Mouse (Mus musculus) liver, embryonic 16.5 days (tissue): Measurements from ENCODE around the gene Rftn1. TPM values are rescaled to one million over a fixed set of nuclear protein-coding genes. Genes with fewer than 3 reads are reported as not detected.
"Not testable (repeated sequence)": the region's sequence is repeated elsewhere in the genome, so short reads cannot be mapped to it uniquely, and the experiment has no call there.

ENCODE experiments used
- ATAC-seq: fragments of 200-750 bp; cut with Nextera tagmentation; 2 replicates; pipeline ENCODE4 v1.8.0; 2017; ENCODE audit warnings: low read depth, mild to moderate bottlenecking, moderate number of reproducible peaks, moderate library complexity
- H3K27ac ChIP-seq: fragments of 300-500 bp; sonication (generic); 2 replicates; pipeline ENCODE4 v1.5.1; 2014; ENCODE audit warnings: mild to moderate bottlenecking, low read length
- H3K27me3 ChIP-seq: fragments of 300-500 bp; sonication (generic); 2 replicates; pipeline ENCODE4 v1.6.1; 2014; ENCODE audit warnings: low read depth, low read length, mixed read lengths; ENCODE audit not compliant: control insufficient read depth, insufficient read depth
- H3K36me3 ChIP-seq: fragments of 300-500 bp; sonication (generic); 2 replicates; pipeline ENCODE4 v1.6.1; 2014; ENCODE audit warnings: mild to moderate bottlenecking; ENCODE audit not compliant: control insufficient read depth, insufficient read depth
- H3K4me1 ChIP-seq: fragments of 300-500 bp; sonication (generic); 2 replicates; pipeline ENCODE4 v1.6.1; 2014; ENCODE audit warnings: low read depth, low read length, mixed read lengths; ENCODE audit not compliant: control insufficient read depth
- H3K4me2 ChIP-seq: fragments of 300-500 bp; sonication (generic); 2 replicates; pipeline ENCODE4 v1.6.1; 2014; ENCODE audit warnings: low read depth, low read length, mixed read lengths
- H3K4me3 ChIP-seq: fragments of 300-500 bp; sonication (generic); 2 replicates; pipeline ENCODE4 v1.5.1; 2014; ENCODE audit warnings: low read depth, mild to moderate bottlenecking, low read length
- H3K9ac ChIP-seq: fragments of 300-500 bp; sonication (generic); 2 replicates; pipeline ENCODE4 v1.6.1; 2014; ENCODE audit warnings: low read depth, low read length
- H3K9me3 ChIP-seq: fragments of 300-500 bp; sonication (generic); replicated peaks from 2 replicates; pipeline ENCODE4 v1.6.1; 2016; ENCODE audit warnings: low read length; ENCODE audit not compliant: control insufficient read depth
- WGBS: fragments of 180-500 bp; shearing (Covaris S2); extraction: QIAGEN DNeasy Blood & Tissue Kit; methylation state at CpG from one replicate; pipeline ENCODE4 v1.1.7; 2014; ENCODE audit not compliant: insufficient replicate concordance; 5-methylcytosine and 5-hydroxymethylcytosine counted together
- polyA plus RNA-seq: library from polyadenylated mRNA; unstranded; fragments of >200 nt; fragmentation: Nextera tagmentation; extraction: Ambion mirVana; gene quantifications from 2 replicates; pipeline ENCODE4 v1.2.1, GENCODE M21; 2015

The Rftn1 gene
- polyA plus RNA-seq, 1 experiment from 2014 or later, result 4.0 TPM

DNA sequence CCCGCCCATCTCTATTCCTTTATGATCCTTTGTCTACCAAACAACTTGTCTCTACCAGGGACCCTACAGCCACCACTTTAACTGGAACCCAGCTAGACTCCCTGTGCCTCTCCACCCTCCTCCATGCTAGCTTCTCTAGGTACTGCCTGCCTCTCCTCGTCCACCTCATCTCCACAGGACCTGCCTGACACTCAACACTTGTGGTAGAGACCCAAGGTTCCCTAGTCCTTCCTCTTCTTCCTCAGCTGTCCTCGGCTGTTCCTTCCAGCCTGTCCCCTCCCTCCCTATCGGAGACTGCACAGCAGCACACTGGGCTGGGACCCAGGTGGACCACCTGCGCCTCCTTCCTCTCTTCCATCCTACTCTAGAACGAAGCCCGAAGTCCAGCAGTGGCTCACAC, 73.0 kb downstream of the Rftn1 start:
- WGBS, result 77% methylated on average over 7 of the region's 7 CpGs
- Histone ChIP-seq H3K9me3 (no peaks in the 10 kb centered on the region), H3K4me3 (no peak overlapping the region), H3K4me2 (no peak overlapping the region), H3K9ac (no peak overlapping the region), H3K27ac (no peak overlapping the region), H3K4me1 (no peaks in the 10 kb centered on the region; the same call in 1 of the 2 replicates), H3K36me3 (no peaks in the 10 kb centered on the region), H3K27me3 (no peaks in the 10 kb centered on the region)
- no peak for ATAC-seq

DNA sequence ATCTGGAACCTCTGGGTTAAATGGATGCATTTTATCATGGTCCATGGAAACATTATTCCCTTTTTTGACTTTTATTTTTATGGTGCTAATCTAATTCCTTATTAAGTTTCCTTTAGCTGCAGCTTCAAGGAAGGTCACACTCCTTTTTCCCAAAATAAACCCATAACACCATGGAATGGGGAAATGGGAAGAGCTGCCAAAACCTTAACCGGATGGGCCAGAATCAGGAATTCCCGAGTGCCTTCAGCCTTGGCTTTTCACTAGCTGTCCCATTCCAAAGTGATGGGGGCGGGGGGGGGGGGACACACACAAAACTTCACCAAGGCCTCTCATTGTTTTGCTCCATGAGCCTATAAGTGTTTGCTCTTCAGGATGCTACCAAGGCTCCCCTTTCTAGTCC, 73.5 kb downstream of the Rftn1 start:
- Histone ChIP-seq H3K27me3 (no peaks in the 10 kb centered on the region), H3K36me3 (no peaks in the 10 kb centered on the region), H3K4me1 (no peaks in the 10 kb centered on the region; the same call in 1 of the 2 replicates), H3K27ac (no peak overlapping the region), H3K9me3 (no peaks in the 10 kb centered on the region), H3K9ac (no peak overlapping the region), H3K4me2 (no peak overlapping the region), H3K4me3 (no peak overlapping the region)
- 56% methylated on average over 3 of the region's 3 CpGs for WGBS
- no peak for ATAC-seq

DNA sequence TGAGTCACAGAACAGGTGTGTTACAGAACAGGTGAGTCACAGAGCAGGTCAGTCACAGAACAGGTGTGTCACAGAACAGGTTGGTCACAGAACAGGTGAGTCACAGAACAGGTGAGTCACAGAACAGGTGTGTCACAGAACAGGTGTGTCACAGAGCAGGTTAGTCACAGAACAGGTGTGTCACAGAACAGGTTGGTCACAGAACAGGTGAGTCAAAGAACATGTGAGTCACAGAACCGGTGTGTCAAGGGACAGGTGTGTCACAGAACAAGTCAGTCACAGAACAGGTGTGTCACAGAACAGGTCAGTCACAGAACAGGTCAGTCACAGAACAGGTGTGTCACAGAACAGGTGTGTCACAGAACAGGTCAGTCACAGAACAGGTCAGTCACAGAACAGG, 74.1 kb downstream of the Rftn1 start:
- not testable (repeated sequence) for H3K36me3 ChIP-seq, H3K27ac ChIP-seq, H3K9me3 ChIP-seq, H3K9ac ChIP-seq, H3K4me3 ChIP-seq, H3K4me1 ChIP-seq, ATAC-seq, H3K27me3 ChIP-seq, H3K4me2 ChIP-seq
- 90% methylated on average over 1 of the region's 1 CpGs for WGBS

DNA sequence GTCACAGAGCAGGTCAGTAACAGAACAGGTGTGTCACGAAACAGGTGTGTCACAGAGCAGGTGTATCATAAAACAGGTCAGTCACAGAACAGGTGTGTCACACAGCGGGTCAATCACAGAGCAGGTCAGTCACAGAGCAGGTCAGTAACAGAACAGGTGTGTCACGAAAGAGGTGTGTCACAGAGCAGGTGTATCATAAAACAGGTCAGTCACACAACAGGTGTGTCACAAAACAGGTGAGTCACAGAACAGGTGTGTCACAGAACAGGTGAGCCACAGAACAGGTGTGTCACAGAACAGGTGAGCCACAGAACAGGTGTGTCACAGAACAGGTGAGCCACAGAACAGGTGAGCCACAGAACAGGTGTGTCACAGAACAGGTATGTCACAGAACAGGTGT, 74.8 kb downstream of the Rftn1 start:
- not testable (repeated sequence) for H3K4me3 ChIP-seq, H3K36me3 ChIP-seq, H3K9ac ChIP-seq, H3K9me3 ChIP-seq, H3K4me1 ChIP-seq, H3K4me2 ChIP-seq, ATAC-seq, H3K27ac ChIP-seq, H3K27me3 ChIP-seq
- WGBS, result 79% methylated on average over 3 of the region's 3 CpGs

DNA sequence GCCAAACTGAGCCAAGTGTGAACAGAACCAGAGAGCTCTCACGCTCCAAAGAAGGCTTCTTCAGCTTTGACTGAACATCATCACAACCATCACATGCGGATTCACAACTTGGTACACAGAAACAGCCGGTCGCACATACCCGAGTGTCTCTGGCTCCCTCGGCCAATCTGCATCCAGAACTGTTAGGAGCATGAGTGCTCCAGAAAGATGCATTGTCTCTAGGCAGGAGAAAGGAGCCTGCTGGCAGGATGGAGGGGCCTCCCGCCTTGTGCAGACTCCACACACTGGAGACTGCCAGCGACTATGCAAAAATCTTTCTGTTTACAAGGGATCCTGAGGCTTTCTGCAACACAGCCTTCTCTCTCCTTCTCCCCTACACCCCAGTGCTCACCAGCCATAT, 75.8 kb downstream of the Rftn1 start:
- Histone ChIP-seq H3K9ac (no peak overlapping the region), H3K4me2 (no peak overlapping the region), H3K9me3 (no peaks in the 10 kb centered on the region), H3K4me1 (no peaks in the 10 kb centered on the region), H3K36me3 (no peaks in the 10 kb centered on the region), H3K27me3 (no peaks in the 10 kb centered on the region), H3K4me3 (no peak overlapping the region), H3K27ac (no peak overlapping the region)
- no peak for ATAC-seq
- WGBS, result 79% methylated on average over 8 of the region's 8 CpGs

DNA sequence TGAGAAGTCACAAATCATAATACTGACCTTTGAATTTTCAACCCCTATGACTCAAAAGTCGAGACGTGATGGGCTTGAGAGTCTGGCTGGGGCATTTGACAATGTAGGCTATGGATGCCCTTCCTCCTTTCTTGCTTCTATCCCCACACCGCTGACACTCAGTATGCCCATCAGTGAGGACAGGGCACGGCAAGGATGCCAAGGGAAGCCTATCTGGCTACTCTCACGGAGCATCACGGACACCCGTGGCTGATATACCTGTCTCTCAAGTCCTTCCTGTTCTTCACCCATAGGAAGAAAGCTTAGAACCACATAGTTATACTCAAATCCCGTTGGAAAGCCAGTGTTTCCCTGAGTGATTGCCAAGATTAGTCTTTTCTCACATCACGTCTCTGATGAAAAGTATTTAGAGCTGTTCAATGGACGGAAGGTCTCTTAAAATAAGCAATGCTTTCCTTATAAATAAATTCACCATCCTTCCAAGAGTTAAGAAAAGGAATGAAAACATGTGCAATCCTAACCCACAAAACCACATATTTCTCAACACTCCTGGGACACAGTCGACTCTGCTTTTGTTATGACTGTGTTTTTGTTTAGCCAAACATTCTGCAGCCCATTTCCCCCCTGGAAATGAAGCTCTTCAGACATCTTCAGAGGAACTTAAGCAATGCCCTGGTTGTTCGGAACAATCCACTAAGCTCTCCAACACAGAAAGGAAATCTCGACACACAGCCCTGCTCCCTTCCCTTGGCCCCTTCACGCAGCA, 79.6 kb downstream of the Rftn1 start:
- 65% methylated on average over 14 of the region's 14 CpGs for WGBS
- no peak overlapping the region for H3K9ac ChIP-seq
- ATAC-seq, result no peak

DNA sequence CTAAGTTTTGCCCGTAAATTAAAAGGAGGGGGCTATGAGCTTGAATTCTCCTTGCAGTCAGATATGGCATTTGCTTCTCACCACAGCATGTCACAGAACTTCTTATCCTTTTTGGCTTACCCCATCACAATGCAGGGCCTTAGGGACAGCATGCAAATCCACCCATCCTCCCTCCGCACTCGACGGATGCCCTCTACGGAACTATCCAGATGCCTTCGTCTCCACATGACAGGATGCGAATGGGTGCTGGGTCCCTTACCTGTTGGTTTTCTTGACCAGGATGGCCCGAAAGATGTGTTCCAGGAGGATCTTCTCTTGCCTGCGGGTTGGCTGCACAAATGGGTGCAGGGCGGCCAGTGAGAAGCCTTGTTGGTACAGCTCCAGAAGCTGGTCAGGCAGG, 83.7 kb downstream of the Rftn1 start:
- Histone ChIP-seq H3K9me3 (no peaks in the 10 kb centered on the region), H3K27me3 (no peaks in the 10 kb centered on the region), H3K27ac (no peak overlapping the region), H3K4me2 (no peak overlapping the region), H3K4me3 (no peak overlapping the region), H3K4me1 (no peaks in the 10 kb centered on the region), H3K9ac (no peak overlapping the region), H3K36me3 (no peaks in the 10 kb centered on the region)
- WGBS, result 82% methylated on average over 10 of the region's 10 CpGs
- no peak for ATAC-seq

More for the DNA sequence above, 79.6 kb downstream of the Rftn1 start:
- H3K9me3 ChIP-seq, result no peaks in the 10 kb centered on the region
- H3K27ac ChIP-seq, result no peak overlapping the region
- no peak overlapping the region for H3K4me3 ChIP-seq
- no peaks in the 10 kb centered on the region for H3K4me1 ChIP-seq
- no peaks in the 10 kb centered on the region for H3K27me3 ChIP-seq
- no peak overlapping the region for H3K4me2 ChIP-seq
- no peaks in the 10 kb centered on the region for H3K36me3 ChIP-seq

DNA sequence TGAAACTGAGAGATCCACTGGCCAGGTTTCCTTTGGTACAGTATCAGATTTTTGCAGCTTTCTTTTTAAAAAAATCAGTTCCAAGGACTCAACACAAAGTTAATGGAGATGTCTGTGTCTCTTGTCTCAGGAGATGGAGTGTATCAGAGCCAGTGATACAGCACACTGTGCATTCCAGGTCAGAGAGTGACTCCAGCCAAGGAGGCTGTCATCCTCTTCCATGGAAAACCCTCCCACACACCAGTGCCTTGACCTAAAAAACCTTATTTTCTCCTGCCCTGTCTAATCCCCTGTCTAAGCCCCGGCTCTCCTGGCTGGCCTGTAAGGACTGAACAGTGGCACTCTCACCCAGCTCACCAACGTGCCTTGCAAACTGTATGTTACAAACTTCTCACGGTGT, 86.3 kb downstream of the Rftn1 start:
- Histone ChIP-seq H3K9me3 (no peaks in the 10 kb centered on the region), H3K4me3 (no peak overlapping the region), H3K36me3 (no peaks in the 10 kb centered on the region), H3K27me3 (no peaks in the 10 kb centered on the region), H3K4me2 (no peak overlapping the region), H3K9ac (no peak overlapping the region), H3K4me1 (no peaks in the 10 kb centered on the region), H3K27ac (no peak overlapping the region)
- 63% methylated on average over 3 of the region's 3 CpGs for WGBS
- no peak for ATAC-seq

DNA sequence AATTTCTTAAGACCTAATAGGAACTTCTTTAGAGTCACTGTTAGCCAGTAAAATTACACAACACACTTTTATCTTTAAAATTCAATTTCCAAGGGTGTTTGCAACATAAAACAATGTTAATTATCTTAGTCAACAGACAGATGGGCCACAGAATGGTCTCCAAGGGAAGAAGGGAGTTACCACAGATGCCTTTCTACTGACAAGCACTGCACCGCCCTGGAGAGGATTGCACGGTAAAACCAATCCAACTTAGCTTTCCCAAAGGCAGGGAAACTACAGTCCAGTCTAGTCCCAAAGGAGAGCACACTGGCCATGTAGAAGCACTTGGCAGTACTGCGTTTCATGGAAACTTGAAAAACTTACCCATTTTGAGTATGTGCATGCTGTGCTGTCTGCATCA, 89.1 kb downstream of the Rftn1 start:
- Histone ChIP-seq H3K9ac (no peak overlapping the region), H3K4me3 (no peak overlapping the region), H3K27ac (no peak overlapping the region), H3K4me1 (no peaks in the 10 kb centered on the region), H3K27me3 (no peaks in the 10 kb centered on the region), H3K36me3 (no peaks in the 10 kb centered on the region), H3K9me3 (no peaks in the 10 kb centered on the region), H3K4me2 (no peak overlapping the region)
- WGBS, result 62% methylated on average over 3 of the region's 3 CpGs
- no peak for ATAC-seq
